Mouse (Mus musculus) B cell, adult 62 days (primary cell): ENCODE results near the gene Xkr8. TPM values are rescaled to one million over a fixed set of nuclear protein-coding genes. Genes with fewer than 3 reads are reported as not detected.

ENCODE experiments used
- total RNA-seq: library from RNA; stranded (reverse); gene quantifications from 4 replicates; pipeline ENCODE4 v1.2.4, GENCODE M21; 2023

Gene Xkr8
- total RNA-seq = 1.3 to 2.7 TPM (median 2.6 TPM) in 4 replicates

DNA sequence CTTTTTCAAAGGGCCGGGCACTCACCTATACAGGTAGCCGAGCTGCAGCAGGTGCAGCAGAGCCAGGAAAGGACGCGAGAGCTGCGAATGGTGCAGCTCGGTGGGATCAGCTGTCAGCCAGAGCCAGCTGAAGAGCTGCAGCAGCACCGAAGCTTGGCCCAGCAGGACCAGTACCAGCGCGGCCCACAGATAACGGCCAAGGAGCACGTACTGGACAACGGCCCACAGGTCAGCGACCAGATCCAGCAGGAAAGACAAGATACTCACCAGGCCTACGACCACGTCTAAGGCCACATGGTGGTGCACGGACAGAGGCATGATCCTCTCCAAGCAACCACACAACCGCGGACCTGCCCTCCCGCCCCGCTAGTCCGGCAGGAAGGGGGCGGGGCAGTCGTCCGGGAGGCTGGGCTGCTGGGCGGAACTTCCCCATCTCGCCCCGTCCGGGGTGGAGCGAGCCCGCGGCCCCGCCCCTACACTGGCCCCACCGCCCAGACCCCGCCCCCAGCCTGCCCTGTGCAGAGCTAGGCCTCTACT, at the start of gene Xkr8:
TSS of gene Xkr8 (minus strand) at position 399 of the 537 bp plus-strand sequence.

DNA sequence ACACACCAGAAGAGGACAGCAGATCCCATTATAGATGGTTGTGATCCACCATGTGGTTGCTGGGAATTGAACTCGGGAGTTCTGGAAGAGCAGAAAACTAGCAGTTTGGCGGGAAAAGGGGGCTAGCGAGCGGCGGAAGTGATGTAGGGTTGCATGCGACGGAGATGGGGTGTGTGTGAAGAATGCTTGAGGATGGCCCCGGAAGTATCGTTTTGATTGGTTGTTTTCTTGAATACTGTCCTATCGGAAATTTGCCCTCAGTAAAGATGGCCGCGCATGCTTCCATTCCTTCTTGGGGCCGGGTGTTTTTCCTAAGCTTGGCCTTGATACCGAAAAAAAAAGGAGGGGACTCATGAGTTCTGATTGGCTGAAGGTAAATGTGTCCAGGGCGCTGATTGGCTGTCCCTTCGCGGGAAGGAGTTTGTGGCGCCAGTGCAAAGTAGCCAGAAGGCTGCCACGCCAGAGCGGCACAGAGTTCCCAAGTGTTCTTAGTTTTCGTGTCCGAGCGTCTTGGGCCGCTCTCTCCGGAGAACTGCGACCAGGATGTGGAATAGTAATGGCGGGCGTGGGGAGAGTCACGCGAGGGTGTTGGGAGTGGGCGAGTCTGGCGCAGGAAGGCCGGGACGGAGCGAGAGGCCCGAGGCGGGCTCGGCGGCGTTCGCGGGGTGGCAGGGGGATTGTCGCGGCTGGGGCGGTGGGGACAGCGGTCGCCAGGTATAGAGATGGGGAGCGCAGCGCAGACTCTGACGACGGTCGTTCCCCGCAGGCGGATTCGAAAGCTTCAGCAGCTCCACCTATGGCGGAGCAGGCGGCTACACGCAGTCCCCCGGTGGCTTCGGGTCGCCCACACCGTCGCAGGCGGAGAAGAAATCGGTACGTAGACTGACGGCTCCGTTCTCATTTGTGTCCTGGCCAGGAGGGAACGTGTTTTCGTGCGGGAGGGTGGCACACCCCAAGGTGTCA, 35.8 kb upstream of the Xkr8 start, which contains the start of gene Rpa2:
TSS of gene Rpa2 (plus strand) at position 419 of the 963 bp plus-strand sequence.

DNA sequence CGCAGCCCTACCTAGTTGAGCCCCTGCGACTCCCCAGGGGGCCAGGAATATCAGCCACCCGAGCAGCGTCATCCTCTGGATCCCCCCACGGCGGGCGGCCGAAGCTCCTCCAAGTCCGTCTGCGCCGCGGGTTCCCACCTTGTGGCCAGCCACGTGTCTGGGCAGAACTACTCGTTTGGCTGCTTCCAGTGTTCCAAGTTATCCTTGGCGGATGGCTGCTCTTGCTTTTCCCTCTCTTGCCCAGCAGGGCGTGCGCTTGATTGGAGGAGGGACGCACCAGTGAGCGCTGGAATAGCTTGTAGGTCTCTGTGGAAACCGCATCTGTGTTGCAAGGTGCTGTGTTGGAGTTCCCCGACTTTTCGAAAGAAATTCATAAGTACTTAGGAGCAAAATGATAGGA, 24.6 kb upstream of the Xkr8 start, which contains the start of gene Smpdl3b:
TSS of gene Smpdl3b (minus strand) at position 279 of the 400 bp plus-strand sequence.

Other genes starting within 250 kb of the Xkr8 start
- 14.1 to 17.0 TPM (median 15.1 TPM) in 4 replicates for gene Sesn2, start 222.0 kb downstream of the Xkr8 start, total RNA-seq
- 55.2 to 65.4 TPM (median 56.6 TPM) in 4 replicates for gene Atpif1, start 198.9 kb downstream of the Xkr8 start, total RNA-seq
- 92.2 to 111 TPM (median 104 TPM) in 4 replicates for gene Dnajc8, start 197.0 kb downstream of the Xkr8 start, total RNA-seq
- 1.0 to 1.8 TPM (median 1.1 TPM) in 4 replicates for gene Ptafr, start 168.5 kb downstream of the Xkr8 start, total RNA-seq
- 30.6 to 39.6 TPM (median 35.5 TPM) in 4 replicates for gene Eya3, start 93.6 kb downstream of the Xkr8 start, total RNA-seq
- 0.29 TPM in 1 of 4 replicates, not detected in the others for gene Smpdl3b, start 24.7 kb upstream of the Xkr8 start, total RNA-seq
- 40.5 to 47.5 TPM (median 45.2 TPM) in 4 replicates for gene Rpa2, start 35.8 kb upstream of the Xkr8 start, total RNA-seq
- 133 to 134 TPM (median 133 TPM) in 4 replicates for gene Themis2, start 63.8 kb upstream of the Xkr8 start, total RNA-seq
- gene Ppp1r8, start 110.6 kb upstream of the Xkr8 start, total RNA-seq = 37.8 to 45.2 TPM (median 42.5 TPM) in 4 replicates
- gene Stx12, start 152.0 kb upstream of the Xkr8 start, total RNA-seq = 17.7 to 21.1 TPM (median 19.6 TPM) in 4 replicates
- 37.1 to 50.3 TPM (median 44.1 TPM) in 4 replicates for gene Fam76a, start 190.0 kb upstream of the Xkr8 start, total RNA-seq
- gene Fgr, start 241.5 kb upstream of the Xkr8 start, total RNA-seq = 30.2 to 33.7 TPM (median 31.5 TPM) in 4 replicates